Mouse (Mus musculus) liver, adult 2 months (tissue): ENCODE data around the gene Mep1a.

Source experiments
- CTCF ChIP-seq: fragments of 200-500 bp; IDR thresholded peaks from 2 replicates; pipeline ENCODE4 v1.5.1; 2011; ENCODE audit warnings: low read depth, low read length, control low read depth
- POLR2A ChIP-seq: fragments of 200-500 bp; IDR thresholded peaks from 2 replicates; pipeline ENCODE4 v1.6.1; 2011; ENCODE audit warnings: low read length, control low read depth; ENCODE audit not compliant: insufficient read depth; ENCODE audit errors: extremely low read depth

DNA sequence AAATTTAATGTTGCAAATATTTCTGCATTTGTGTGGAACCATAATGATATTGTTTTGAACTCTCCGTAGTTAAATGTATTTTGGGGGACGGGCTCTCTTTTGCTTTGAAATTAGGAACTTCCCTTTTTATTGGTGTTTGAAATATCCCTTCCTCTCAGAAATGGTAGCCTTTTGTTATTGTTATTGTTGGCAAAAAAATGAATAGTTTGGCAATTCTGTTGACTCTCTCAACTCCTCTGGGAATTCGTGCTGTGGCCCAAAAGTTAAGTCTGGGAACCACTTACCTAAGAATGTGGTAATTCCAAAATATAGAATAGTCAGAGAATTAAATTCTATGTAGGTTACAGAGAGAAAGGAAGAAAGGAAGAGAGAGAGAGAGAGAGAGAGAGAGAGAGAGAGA lies 17.6 kb upstream of the Mep1a start:
- TF ChIP-seq POLR2A = no peak
- no peak for TF ChIP-seq CTCF
